Mouse (Mus musculus): ENCODE data around the gene Gabra2.

Gabra2 gene

GRCm38 (mm10) chr5:71095725-71096607 lies at the start of gene Gabra2:
Gene Gabra2 (minus strand): TSS chr5:71095849.
- DNase-seq (ENCODE audit: low read depth, low spot score) = no peak

GRCm38 (mm10) chr5:71136691-71137090 lies 41.0 kb upstream of the Gabra2 start:
- no peak for DNase-seq (ENCODE audit: low read depth, low spot score)

DNA sequence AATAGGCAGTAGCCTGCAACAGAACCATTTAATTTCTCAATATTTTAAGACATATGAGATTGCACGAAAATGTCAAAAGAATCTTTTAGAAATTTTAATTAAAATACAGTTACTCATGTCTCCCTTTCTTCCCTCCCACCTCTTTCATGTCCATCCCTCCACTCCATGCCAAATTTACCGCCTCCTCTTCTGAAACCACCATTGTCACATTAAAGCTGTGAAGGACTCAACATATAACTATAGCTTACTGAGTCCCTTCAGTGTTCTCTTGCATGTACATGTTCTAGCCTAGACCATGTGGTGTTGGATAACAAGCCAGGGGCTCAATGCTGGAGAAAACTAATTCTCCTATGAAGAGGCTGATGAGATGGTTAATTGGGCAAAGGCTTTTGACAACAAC lies 40.2 kb upstream of the Gabra2 start:
- DNase-seq (ENCODE audit: low read depth, low spot score) = no peak

GRCm38 (mm10) chr5:71127721-71128120 lies 32.1 kb upstream of the Gabra2 start:
- DNase-seq (ENCODE audit: low read depth, low spot score) = no peak

DNA sequence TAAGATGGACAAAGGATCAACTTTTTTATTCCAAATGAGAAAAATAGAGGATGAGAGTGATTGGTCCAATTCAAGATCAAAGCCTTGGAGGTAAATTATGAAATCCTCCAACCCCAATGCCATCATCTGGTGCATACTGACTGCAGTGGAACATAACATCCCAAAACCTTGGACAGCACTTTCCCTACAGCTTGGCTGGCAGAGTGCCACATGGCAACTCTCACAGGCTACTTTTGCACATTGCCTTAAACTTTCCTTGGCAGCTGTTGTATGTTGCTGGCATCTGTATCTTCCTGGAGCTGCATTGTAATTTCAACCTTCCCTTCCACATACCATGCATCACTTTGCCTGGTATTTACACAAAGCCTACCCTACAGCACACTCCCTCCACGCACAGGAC lies 19.6 kb upstream of the Gabra2 start:
- DNase-seq (ENCODE audit: low read depth, low spot score) = no peak

DNA sequence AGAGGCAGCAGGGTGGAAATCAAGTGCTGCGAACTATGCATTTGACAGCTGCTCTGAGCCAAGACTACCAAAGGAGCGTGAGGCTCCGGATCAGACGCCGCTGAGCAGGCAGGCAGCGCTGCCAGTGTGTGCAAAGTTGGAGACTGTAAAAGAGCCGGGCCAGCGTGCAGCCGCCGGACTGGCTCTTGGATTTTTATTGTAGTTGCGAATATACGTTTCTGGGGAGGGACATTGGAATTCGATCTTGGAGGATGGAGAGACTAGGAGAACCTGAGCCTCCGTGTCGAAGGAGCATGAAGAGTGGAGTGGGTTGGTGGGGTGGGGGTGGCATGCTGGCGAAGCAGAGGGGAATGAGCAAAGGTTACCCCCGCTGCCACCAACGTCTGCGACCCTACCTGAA lies 469 bp downstream of the Gabra2 start:
- no peak for DNase-seq (ENCODE audit: low read depth, low spot score)

GRCm38 (mm10) chr5:71094776-71095175 lies 873 bp downstream of the Gabra2 start:
- no peak for DNase-seq (ENCODE audit: low read depth, low spot score)

DNA sequence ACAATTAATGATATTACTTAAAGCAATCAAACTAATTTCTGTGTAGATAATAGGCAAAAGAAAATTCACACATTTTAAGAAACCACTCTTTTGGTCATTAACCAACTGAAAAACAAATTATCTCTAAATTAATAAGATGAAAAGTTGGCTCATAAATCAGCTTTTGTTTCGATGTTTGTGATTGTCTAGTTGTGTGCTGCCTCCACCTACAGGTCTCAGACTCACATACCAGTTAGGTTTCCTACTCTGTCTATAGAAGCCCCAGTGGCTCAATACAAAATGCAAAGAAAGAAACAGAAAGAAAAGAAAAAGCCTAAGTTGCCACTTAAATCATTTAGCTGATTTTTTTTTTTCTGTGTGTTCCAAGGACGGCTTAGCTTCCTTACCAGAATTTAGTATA lies 1.8 kb downstream of the Gabra2 start:
- DNase-seq (ENCODE audit: low read depth, low spot score) = no peak

DNA sequence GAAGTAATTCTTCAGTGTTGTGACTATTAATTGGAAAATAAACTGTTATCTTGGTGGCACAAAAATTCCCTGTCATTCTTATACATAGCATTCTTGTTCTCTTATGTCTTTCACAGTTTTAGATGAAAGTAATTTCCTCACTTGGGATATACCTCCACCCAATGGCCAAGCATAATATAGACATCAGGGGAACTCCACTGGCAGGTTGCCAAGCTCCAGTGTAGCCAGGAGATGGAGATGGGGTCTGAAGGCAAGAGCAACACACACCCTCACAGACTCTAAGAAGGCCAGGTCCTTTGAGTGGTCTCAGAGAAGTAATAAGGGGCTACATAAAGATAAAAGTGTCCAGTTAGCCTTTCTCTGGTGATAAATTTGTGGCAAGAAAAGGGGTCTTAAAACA lies 3.2 kb downstream of the Gabra2 start:
- no peak for DNase-seq (ENCODE audit: low read depth, low spot score)

DNA sequence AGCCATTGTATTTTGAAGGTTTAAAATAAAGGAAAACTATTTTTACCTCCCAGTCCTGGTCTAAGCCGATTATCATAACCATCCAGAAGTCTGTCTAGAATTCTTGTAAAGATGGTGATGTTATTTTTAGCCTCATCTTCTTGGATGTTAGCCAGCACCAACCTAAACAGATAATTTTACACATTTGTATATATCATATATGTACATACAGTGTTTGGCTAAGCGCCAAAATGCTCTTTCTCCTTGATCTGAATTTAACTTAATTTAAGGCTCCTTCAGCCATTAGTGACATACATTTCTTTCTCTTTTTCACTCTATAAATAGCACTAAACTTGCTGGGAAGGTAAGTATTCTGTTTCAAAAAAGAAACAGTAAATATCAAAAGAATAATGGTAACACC lies 3.7 kb downstream of the Gabra2 start:
- DNase-seq (ENCODE audit: low read depth, low spot score) = no peak

GRCm38 (mm10) chr5:71078861-71079260 lies 16.8 kb downstream of the Gabra2 start:
- no peak for DNase-seq (ENCODE audit: low read depth, low spot score)

DNA sequence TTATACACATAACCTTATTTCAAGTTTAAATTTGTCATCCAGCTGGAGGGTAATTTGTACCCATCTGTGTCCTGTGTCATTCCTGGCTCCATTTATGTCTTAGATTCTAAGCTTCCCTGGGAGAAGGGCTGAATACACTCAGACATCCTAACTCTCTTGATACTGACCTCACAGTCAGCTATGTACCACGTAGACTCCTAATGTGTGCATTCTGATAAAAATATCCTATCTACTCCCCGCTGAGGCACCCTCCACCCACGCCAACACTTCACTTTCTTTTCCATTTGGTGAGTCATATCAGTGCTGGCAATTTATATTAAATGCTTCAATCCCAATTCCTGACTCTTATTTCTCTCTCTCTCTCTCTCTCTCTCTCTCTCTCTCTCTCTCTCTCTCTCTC lies 34.0 kb downstream of the Gabra2 start:
- DNase-seq (ENCODE audit: low read depth, low spot score) = no peak

GRCm38 (mm10) chr5:71058047-71058446 lies 37.6 kb downstream of the Gabra2 start:
- no peak for DNase-seq (ENCODE audit: low read depth, low spot score)

DNA sequence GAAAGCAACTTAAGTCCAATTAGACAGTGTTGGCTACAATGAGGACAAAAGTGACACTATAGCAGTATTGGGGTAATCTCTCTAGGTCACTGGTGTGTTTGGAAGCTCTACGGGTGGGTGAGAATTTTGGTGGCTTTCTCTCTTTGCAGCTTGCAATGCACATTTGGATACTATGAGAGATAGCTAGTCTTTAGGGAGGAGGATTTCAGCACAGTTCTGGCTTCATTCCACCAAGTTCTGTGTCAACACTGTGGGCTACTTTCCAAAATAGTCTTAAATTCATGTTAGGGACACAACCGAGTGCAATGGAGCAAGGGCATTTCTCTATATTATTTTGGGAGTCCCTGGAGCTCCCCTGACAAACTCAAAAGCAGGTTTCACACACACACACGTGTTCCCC lies 58.3 kb downstream of the Gabra2 start:
- no peak for DNase-seq (ENCODE audit: low read depth, low spot score)

GRCm38 (mm10) chr5:71025956-71026355 lies 69.7 kb downstream of the Gabra2 start:
- no peak for DNase-seq (ENCODE audit: low read depth, low spot score)

GRCm38 (mm10) chr5:71011751-71012150 lies 83.9 kb downstream of the Gabra2 start:
- DNase-seq (ENCODE audit: low read depth, low spot score) = no peak

GRCm38 (mm10) chr5:71011271-71011670 lies 84.4 kb downstream of the Gabra2 start:
- DNase-seq (ENCODE audit: low read depth, low spot score) = no peak

- DNase-seq (ENCODE audit: low read depth, low spot score) = no peak
These were observed 84.9 kb downstream of the Gabra2 start for GRCm38 (mm10) chr5:71010797-71011196.

- DNase-seq (ENCODE audit: low read depth, low spot score) = no peak
These were observed 99.9 kb downstream of the Gabra2 start for GRCm38 (mm10) chr5:70995617-70996325.

DNA sequence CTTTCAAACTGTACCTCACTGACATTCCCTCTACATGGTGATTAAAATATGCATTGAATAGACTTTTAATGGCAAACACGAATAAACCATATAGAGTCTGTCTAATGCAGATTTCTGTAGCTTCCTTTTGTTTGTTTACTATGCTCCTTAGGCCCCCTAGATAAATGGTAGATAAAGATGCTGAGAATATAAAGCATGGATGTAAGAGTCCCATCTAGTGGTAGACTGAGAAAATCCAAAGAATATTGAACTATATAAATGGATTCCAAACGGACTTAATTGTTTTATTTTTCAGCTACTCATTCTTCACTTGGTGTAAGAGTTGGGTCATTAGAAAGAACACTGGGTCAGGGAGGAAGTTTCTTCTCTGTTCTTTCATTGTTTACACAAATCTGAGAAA lies 102.4 kb downstream of the Gabra2 start:
- DNase-seq (ENCODE audit: low read depth, low spot score) = no peak

GRCm38 (mm10) chr5:70990891-70991290 lies 104.8 kb downstream of the Gabra2 start:
- no peak for DNase-seq (ENCODE audit: low read depth, low spot score)
